Mouse (Mus musculus): ENCODE results near the gene Zc3h12b. TPM values are rescaled to one million over a fixed set of nuclear protein-coding genes. Genes with fewer than 3 reads are reported as not detected.

Gene Zc3h12b
- not detected in 2 replicates for polyA plus RNA-seq (2012; ENCODE audit: low replicate concordance)

DNA sequence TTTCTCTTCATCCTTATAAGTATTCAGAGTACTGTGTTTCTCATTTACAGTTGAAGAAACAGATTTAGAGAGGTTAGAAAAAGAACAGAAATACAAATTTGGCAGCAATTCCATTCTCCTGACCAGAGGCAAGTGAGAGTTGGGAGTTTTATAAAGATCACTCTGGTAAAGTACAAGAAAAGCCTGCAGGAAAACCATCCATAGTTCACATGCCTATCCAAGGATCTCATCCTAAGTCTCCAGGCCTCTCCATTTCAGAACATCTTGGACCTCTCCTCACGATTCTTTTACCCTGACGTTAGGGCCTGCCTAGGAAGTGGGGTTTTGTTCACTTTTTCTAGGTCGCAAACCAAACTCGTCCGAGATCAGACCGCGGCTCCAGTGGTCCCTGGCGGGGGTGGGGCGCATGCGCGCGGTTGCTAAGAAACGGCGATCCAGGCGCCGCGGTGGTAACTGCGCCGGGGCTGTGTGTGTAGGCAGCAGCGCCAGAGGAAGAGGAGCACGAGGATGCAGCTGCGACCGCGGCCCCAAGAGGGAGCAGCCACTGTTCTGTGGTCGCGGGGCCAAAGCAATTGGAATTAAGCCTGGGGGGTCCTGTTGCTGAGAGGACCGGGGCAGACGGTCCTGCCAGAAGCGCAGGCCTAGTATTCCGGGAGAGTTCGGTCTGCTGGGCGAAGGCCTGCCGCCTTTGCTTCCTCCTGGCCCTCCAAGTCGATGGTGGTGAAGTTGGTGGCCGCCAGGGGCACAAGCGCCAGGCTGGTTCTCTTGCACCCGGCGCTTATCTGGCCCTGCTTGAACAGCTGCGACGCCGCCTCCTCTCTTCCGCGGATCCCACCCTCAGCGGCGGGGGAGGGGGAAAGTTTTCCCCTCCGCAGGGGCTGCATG, at the start of gene Zc3h12b:
TSS of gene Zc3h12b (plus strand) at position 452 of the 885 bp plus-strand sequence.

DNA sequence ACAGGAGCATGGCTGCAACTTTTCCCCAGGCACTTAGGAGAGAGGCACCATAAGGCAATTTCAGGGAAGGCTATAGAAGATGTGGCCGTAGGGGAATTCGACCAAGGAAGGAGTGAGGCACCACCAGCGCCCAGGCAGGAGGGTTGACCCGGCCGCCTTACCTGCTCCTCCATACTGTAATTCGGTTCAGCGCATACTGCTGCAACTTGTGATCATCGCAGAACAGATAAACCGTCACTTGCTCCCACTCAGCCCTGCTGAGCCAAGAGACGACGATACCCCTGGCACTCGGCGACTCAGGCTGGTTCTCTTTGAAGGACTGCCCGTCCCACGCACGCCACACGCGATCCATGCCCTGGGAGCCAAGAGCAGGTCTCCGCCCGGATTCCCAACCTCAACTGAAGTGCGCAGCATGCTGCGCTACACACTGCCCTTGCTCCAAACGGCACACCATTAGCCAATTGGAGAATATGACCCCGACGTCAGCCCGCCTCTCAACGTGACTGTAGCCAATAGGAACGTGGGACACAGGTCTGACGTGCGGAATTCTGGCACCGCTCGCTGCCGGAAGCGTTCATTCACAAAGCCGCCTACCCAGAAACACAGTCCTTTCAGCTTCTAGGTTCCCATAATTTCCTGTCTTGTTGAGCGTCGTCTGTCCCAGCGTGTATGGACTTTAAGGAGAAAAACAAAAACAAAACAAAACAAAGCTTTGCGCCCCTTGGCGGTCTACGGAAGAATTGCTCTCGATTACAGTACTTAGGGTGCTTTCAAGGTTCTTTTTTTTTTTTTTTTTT, 245.2 kb downstream of the Zc3h12b start, which contains the start of gene Las1l:
TSS of gene Las1l (minus strand) at position 466 of the 797 bp plus-strand sequence.

Other genes starting within 250 kb of the Zc3h12b start
- gene Asb12, start 153.7 kb upstream of the Zc3h12b start, polyA plus RNA-seq (2012; ENCODE audit: low replicate concordance) = not detected in 2 replicates
- gene Pfn5, start 153.6 kb upstream of the Zc3h12b start, polyA plus RNA-seq (2012; ENCODE audit: low replicate concordance) = not detected in 2 replicates
- gene Zc4h2, start 53.2 kb upstream of the Zc3h12b start, polyA plus RNA-seq (2012; ENCODE audit: low replicate concordance) = 0.19 TPM in 1 of 2 replicates, not detected in the other
- gene Las1l, start 245.3 kb downstream of the Zc3h12b start, polyA plus RNA-seq (2012; ENCODE audit: low replicate concordance) = 2.5 and 14.9 TPM in 2 replicates

Data from leukemia stem cell, adult 10-12 weeks (primary cell).